Mouse (Mus musculus) mouse trophoblast stem cell (cell line): ENCODE data around the gene Esp6.
"Not testable (repeated sequence)": the region's sequence is repeated elsewhere in the genome, so short reads cannot be mapped to it uniquely, and the experiment has no call there.

ENCODE experiments used
- in situ Hi-C, 2 experiments: fragments of 300-500 bp; cut with MseI, MboI; formaldehyde crosslinking; loops; 2 replicates in 1 of 2; 3 replicates in 1 of 2; pipeline ENCODE4 v1.15.1; 2025

The Esp6 gene

GRCm38 (mm10) chr17:40561207-40561606 is at the start of gene Esp6:
Gene Esp6 (plus strand): TSS chr17:40561507.
- in situ Hi-C loops: no loop called here

- in situ Hi-C loops: no loop called here
Measured at GRCm38 (mm10) chr17:40519818-40520217, 41.5 kb upstream of the Esp6 start, which contains the start of gene Esp8. Gene Esp8 (plus strand): TSS chr17:40520022.

GRCm38 (mm10) chr17:40529813-40530212 is 31.5 kb upstream of the Esp6 start:
- in situ Hi-C loops: no loop called here

DNA sequence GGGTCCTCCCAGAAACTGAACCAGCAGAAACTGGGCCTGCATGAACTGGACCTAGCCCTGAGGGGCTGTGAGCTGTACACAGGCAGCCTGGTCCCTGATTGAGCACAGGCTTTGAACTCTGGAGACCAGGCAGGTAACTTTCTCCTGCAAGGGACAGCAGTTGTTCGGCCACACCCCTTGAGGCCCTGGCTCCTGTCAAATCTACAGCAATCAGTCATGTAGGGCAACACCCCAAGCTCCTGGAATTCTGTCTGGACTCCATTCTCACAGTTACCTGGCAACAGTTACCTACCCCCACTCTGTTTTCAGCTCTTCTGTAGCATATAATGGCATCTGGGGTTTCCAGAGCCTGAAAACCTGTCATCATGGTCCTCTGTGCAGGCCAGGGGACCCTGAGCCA is 30.2 kb upstream of the Esp6 start:
- in situ Hi-C loops: no loop called here

- in situ Hi-C loops: not testable (repeated sequence)
Measured at GRCm38 (mm10) chr17:40547005-40547404, 14.3 kb upstream of the Esp6 start.

- in situ Hi-C loops: no loop called here
Measured at GRCm38 (mm10) chr17:40553470-40553869, 7.8 kb upstream of the Esp6 start.

DNA sequence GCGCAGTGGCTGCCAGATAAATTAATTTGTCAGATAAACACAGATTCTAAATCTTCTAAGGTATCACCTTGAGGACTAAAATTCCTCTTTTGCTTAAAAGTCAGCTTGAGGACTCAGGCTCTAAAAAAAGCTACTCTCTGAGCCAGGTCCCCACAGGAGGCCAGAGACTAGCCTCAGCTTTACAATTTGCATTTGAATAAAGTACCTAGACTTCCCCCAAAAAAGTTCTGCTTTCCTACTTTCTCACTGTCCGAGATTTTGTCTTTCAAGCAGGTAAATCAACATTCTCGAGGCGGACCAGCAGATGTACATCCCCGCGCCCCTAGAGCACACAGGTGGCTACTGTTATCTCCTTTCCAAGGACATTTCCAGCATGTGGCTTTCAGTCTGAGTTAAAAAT is 22.6 kb downstream of the Esp6 start:
- in situ Hi-C loops: not testable (repeated sequence)

DNA sequence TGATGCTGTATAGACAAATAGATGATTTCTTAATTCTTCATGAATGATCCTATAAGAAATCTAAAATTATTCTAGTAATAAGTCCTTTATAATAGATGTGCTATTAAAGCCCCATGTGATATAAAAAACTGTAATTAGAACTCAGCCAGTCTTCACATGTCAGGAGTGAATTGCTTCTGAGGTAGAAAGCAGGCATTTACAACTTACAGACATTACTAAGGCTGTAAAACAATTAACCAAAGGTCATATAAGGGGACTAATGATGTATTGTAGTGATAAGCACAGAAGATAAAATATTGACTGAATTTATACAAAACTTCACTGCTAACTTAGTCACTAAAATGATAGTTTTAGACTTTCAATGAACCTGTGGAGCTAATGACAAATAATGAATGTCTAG is 30.0 kb downstream of the Esp6 start:
- in situ Hi-C loops: no loop called here

GRCm38 (mm10) chr17:40598294-40598693 is 37.0 kb downstream of the Esp6 start, which contains the start of gene Esp4:
Gene Esp4 (plus strand): TSS chr17:40598594.
- in situ Hi-C loops: no loop called here
